Mouse (Mus musculus): ENCODE data around the gene Rps11.
"Not testable (repeated sequence)": the region's sequence is repeated elsewhere in the genome, so short reads cannot be mapped to it uniquely, and the experiment has no call there.

Gene Rps11

GRCm38 (mm10) chr7:45154096-45154992 lies 30.1 kb upstream of the Rps11 start, which contains the start of the genes Pih1d1 and Aldh16a1:
Gene Pih1d1, plus strand, starts transcription at chr7:45154303.
Gene Aldh16a1, minus strand, starts transcription at chr7:45154584.
- DNase-seq (ENCODE audit: low read depth), result peak; percentile 98

- peak; percentile 47 for DNase-seq (ENCODE audit: low read depth)
Observed at GRCm38 (mm10) chr7:45153586-45153985, 29.3 kb upstream of the Rps11 start.

GRCm38 (mm10) chr7:45153052-45153451 lies 28.8 kb upstream of the Rps11 start:
- DNase-seq (ENCODE audit: low read depth), result not testable (repeated sequence)

- DNase-seq (ENCODE audit: low read depth), result peak; percentile 78
Observed at GRCm38 (mm10) chr7:45151303-45151702, 27.1 kb upstream of the Rps11 start.

GRCm38 (mm10) chr7:45150321-45150720 lies 26.1 kb upstream of the Rps11 start:
- DNase-seq (ENCODE audit: low read depth), result no peak

GRCm38 (mm10) chr7:45149545-45149944 lies 25.3 kb upstream of the Rps11 start:
- DNase-seq (ENCODE audit: low read depth), result no peak

- DNase-seq (ENCODE audit: low read depth), result no peak
Observed at GRCm38 (mm10) chr7:45148534-45149098, 24.4 kb upstream of the Rps11 start.

- no peak for DNase-seq (ENCODE audit: low read depth)
Observed at GRCm38 (mm10) chr7:45147899-45148298, 23.7 kb upstream of the Rps11 start.

- DNase-seq (ENCODE audit: low read depth), result no peak
Observed at GRCm38 (mm10) chr7:45147267-45147666, 23.0 kb upstream of the Rps11 start.

GRCm38 (mm10) chr7:45145460-45145859 lies 21.2 kb upstream of the Rps11 start:
- DNase-seq (ENCODE audit: low read depth), result no peak

GRCm38 (mm10) chr7:45144368-45145174 lies 20.3 kb upstream of the Rps11 start:
- no peak for DNase-seq (ENCODE audit: low read depth)

GRCm38 (mm10) chr7:45141914-45142313 lies 17.7 kb upstream of the Rps11 start:
- DNase-seq (ENCODE audit: low read depth), result no peak

GRCm38 (mm10) chr7:45141319-45141718 lies 17.1 kb upstream of the Rps11 start:
- no peak for DNase-seq (ENCODE audit: low read depth)

GRCm38 (mm10) chr7:45139904-45140723 lies 15.9 kb upstream of the Rps11 start:
- no peak for DNase-seq (ENCODE audit: low read depth)

- no peak for DNase-seq (ENCODE audit: low read depth)
Observed at GRCm38 (mm10) chr7:45138403-45138802, 14.2 kb upstream of the Rps11 start.

- DNase-seq (ENCODE audit: low read depth), result no peak
Observed at GRCm38 (mm10) chr7:45137171-45138006, 13.2 kb upstream of the Rps11 start.

GRCm38 (mm10) chr7:45135993-45136567 lies 11.8 kb upstream of the Rps11 start, which contains the start of the genes Gm45713 and Flt3l:
Gene Gm45713, minus strand, starts transcription at chr7:45136231.
Gene Flt3l, minus strand, starts transcription at chr7:45136432.
- DNase-seq (ENCODE audit: low read depth), result peak; percentile 97

GRCm38 (mm10) chr7:45135370-45135769 lies 11.1 kb upstream of the Rps11 start:
- DNase-seq (ENCODE audit: low read depth), result no peak

- peak; percentile 68 for DNase-seq (ENCODE audit: low read depth)
Observed at GRCm38 (mm10) chr7:45134544-45135026, 10.3 kb upstream of the Rps11 start.

Measured in NIH3T3 (cell line).